Mouse (Mus musculus) kidney, postnatal 36 days (tissue): ENCODE data around the gene Cyb561d2.
A peak's percentile ranks its signal among the peaks of the same experiment; 100 is the strongest.

ENCODE experiments used
- DNase-seq, 2 experiments: peaks; one replicate each; pipeline ENCODE4 v3.0.0; 2021 to 2022; ENCODE audit warnings: mixed read lengths in 2 of 2

Gene Cyb561d2

DNA sequence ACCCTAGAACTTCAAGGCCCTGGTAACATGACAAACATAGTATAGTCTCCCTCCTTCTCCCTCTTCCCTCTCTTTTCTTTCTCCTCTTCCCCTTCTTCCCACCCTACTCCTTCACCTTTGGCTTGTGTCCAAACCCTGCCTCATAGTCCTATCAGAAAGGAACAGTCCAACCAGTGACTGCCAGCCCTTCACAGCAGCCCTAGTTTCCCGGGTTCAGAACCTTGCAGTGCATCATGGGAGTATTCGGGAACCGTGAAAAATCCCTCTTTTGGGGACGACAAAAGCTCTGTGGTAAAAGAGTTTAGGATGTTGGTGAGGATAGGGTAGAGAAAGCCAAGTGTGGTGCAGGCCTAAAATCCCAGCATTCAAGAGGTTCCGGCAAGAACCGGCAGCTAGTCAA, 21.7 kb downstream of the Cyb561d2 start:
- no peak for DNase-seq

DNA sequence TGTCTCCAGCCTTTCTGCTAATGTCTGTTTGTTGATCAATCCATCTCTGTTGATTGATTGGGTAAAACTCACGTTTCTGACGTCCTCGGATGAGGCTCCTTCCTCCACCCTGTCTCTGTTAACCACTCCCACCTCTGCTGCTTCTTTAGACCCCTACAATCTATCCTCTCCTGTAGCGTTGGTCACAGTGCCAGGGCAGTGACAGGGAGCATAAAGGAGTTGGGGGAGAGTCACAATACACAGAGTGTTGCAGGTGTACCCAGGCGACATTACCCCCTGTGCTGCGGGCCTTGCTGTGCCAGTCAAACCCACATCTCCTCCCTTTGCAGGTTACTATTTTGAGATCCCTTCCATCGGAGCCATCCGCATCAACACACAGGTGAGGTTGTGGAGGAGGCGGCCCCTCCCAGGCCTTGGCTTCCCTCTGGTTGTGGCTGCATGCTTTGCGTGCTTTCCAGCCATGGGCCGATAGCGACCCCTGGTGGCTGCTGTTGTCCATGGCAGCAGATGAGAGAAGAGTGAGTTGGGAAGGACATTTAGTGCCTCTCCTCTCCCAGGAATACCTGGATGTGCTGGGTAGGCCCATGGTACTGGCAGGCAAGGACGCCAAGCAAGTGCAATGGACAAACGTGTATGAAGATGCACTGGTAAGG, 27.6 kb downstream of the Cyb561d2 start:
- DNase-seq, result peak; percentile 76 to 92

DNA sequence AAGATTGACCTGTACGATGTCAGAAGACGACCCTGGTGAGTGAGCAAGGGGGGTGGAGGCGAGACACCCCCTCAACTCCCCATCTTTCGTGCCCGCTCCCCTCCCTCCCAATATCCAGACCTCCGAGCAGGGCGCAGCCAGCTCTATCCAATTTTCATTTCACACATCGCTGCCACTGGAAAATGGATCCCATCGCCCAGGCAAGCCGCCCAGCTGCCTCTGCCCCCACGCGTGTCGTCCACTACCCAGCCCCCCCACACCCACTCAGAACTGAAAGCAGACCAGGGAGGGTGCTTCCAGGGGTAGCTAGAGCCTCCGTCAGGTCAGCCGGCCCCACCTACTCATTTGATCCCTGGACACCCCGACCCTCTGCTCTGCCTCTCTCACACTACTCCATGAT, 29.7 kb downstream of the Cyb561d2 start:
- no peak for DNase-seq

DNA sequence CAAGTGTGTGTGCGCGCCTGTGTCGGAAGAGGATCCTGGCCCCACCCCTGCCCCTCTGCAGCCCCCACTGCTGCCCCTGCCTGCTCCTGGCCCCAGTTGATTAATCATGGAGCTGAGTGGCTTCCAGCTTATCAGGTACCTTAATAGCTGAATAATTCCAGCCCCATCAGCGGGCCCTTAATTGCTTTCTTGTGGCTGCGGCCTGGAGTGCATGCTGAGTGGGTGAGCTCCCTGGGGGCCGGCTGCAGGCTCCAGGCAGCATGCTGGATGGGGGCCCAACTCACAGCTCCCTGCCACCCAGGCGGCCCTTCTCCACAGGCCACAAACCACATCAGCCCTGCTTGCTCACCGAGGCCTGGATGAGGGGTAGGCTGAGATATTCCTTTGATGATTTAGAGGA, 30.6 kb downstream of the Cyb561d2 start:
- DNase-seq, result no peak

DNA sequence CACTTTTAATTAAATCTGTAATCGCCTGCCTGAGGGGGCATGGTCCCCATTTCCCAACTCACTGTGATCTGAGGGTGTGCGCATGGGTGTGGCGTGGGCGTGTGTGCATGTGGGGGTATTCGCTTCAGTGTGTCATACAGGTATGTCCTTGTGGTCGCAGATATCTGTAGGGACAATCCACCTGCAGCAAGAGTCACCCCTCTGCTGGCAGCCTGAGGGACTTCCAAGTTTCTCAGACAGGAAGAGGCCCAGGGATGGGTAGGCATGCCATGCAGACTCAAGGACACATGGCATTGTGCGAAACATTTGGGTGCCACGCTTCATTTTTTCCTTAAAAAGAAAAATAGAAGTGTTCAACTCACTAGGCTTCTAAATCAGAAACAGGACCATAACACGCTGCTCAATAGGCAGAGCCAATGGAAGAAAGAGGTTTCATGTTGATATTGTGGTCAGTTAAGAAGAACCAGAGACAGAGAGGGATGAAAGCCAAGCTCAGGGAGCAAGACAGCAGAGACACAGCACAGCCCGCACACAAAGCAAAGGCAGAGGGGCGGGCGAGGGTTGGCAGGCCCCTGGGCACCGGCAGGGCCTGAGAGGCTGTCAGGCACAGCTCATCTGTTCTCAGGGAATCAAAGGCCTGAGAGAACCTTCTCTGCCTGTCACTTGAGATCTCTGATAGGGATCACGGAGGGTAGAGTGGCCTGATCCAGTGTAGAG, 31.5 kb downstream of the Cyb561d2 start:
- DNase-seq, result no peak

DNA sequence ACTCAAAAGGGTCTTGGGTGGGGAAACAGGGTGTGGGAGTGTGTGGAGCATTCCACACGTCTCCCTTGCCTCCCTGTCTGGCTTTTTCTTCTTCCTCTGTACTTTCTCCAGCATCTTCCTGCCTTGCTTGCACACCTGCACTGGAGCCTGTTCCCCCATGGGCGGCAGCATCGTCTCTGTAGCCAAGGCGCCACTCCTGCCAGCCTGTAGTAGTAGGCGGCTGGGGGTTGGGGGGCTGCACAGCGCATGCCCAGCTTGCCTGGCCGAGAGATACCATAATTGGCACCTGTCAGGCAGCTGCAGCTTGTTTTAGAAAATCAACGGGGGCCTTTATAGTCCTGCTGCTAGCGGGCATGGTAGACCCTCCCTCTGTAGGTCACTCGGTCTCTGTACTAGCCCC, 33.7 kb downstream of the Cyb561d2 start:
- no peak for DNase-seq

DNA sequence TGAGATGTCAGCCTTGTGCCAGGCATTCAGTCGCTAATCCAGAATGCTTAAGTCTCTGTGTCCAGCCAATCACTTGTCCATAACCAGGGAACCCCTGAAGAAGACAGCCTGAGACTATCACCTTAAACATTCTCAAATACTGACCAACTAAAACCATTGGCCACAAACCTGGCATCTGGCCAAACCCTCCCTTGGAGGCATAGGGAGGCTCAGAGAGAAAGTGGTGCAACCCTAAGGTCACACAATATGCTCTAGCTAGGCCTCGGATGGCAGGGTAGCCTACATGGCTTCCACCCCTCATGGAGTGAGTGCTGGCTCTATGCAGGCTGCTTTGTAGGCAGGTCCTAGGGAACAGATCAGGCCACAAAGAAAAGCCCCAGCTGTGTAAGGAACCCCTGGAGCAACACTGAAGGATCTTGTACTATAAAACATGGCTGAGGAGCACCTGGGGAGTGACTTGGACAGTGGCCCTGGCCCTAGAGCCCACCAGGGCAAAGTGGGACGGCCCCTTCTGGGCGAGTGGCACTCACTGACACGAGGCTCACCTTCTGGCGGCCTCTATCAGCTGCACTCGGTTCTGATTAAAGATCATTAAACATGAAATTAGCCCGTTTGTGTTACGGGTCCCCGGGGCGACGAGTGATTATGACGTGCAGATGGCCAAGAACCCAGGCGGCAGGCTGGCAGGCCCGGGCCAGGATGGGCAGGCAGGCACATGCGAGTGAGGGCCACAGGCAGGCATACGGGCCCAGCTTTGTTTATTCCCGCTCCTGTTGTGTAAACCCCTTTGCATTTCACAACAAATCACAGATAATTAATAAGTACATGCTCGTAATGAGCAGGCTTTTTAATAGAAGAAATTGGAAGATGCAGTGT, 37.1 kb downstream of the Cyb561d2 start:
- DNase-seq, result no peak

DNA sequence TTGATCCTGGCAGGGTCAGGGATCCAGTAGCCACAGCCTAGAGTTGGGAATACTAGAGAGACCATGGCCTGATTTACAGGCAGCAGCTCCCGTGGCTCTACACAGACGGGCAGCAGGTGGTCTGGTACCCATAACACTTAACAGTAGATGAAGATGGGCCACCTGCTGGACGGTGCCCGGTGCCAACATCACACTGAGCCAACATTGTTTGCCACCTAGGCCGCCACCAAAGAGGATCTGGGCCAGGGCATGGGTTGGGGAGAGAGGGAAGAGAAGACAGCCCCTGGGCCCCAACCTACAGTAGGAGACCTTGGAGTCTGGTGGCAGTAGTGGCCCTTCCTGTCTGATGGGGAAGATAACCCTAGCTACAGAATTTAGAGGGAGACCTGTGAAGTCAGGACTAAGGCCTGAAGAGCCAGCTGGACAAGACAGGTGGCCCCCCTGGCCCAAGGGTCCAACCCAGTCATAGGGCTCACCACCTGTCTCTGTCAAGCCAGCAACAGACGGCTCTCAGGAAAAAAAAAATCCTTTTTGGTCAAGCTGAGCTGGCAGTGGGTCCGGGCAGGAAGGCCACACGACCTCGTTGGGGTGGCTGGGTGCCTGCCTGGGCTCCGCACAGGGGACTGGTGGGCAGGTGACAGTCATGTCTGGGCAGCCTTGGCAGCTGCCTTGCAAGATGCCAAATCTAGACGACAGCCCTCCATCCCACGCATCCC, 39.7 kb downstream of the Cyb561d2 start:
- no peak for DNase-seq

DNA sequence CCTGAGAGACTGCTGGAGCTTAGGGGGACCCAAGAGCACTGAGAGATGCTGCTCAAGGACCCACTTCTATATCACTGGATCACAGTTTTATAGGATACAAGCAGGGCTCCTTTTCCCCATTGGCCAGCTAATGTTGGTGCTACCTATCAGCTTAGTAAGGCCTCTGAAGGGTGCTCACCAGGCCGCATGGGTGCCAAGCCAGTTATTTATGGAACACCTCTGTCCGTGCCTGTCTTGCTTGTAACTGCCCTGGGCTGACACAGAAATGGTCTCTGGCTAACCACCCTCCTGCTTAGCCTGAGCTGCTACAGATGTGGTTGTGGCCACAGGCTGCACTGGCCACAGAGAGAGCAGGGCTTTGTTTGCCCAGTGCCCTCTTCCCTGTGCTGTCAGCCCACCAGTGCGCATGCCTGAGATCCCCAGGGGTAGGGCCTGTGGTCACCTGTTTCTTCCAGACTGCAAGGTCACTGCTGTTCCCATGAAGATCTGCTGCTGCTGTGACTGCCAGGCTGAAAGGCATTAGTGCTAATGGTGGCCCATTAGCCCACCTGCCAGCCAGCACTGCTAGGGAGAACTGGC, 41.2 kb downstream of the Cyb561d2 start:
- DNase-seq, result no peak

DNA sequence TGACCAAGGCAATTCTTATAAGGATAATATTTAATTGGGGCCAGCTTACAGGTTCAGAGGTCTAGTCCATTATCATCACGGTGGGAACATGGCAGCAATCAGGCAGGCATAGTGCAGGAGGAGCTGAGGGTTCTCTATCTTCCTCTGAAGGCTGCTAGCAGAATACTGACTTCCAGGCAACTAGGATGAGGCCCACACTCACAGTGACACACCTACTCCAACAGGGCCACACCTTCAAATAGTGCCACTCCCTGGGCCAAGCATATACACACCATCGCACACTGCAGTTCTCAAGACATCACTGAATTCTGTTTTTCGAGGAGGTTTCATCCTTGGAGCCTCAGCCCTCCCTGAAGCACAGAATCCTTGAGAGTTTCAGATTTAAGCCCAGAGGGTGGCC, 45.6 kb downstream of the Cyb561d2 start:
- DNase-seq, result no peak

DNA sequence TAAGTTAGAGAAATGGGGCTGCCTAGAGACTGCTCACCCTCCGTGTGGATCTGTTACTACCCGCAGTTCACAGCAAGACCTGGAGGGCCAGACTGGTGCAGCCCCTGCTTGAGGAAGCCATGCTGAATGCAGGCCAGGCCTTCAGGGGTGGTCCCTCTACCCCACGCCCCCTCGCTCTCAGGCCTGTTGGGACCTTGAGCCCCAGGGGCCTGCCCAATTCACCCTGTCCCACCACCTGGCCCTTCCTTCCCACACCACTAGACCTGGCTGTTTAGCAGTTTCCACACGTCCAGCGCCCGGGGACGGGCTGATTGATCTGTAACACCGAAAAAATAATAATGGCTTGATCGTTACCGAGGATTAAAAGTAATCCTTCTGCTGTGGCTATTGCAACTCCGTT, 47.8 kb downstream of the Cyb561d2 start:
- DNase-seq, result no peak

DNA sequence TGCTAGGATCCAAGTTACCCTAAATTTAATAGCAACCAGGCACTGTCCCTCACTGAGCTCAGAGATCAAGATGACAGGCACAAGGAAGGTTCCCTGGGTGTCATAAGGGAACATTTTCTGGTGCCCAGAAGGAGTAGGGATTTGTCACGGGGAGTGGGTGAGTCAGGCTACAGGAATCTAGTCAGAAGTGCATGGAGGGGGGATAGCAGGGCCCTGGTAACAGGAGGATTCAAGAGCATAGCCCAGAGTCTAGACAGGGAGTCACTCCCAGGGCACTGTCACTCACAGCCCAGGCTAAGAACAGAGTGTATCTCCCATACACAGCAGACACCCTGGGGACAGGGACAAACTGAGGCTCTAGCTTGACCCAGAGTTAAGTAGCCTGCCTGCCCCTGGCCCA, 48.5 kb downstream of the Cyb561d2 start:
- no peak for DNase-seq

DNA sequence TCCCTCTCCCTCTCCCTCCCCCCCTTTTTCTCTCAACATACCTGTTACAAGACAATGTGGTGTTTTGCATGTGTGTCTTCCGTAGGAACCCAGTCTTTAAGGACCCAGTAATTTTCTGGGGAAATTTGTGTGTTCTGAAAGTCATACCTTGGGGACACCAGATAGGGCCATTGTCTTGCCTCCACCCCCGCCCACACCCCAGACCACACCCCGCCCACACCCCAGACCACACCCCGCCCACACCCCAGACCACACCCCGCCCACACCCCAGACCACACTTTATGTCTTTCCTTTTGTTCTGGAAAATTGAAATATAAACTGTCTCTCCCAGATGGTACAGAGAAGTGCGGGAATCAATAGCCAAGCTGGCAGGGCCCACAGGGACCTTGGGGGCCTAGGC, 51.4 kb downstream of the Cyb561d2 start:
- DNase-seq, result no peak

DNA sequence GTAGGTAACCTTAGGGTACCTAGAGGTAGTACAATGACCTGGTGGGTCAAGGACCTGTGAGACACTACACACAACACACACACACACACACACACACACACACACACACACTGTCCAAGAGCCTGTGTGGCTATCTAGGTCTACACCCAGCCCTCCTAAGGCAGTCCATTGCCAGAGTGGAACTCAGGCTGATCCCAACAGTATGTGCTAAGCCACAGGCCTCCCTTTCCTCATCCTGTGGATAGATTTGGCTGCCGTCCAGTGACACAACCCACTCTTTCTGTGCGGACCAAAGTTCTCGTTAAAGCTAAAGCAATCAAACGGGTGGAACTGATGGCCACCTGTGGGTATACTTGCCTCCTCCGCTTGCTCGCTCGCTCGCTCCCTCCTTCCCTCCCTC, 51.8 kb downstream of the Cyb561d2 start:
- no peak for DNase-seq
